Mouse (Mus musculus) liver, embryonic 14.5 days (tissue): Measurements from ENCODE around the gene Hist1h2bn. TPM values are rescaled to one million over a fixed set of nuclear protein-coding genes. Genes with fewer than 3 reads are reported as not detected.
A peak's percentile ranks its signal among the peaks of the same experiment; 100 is the strongest.
"Not testable (repeated sequence)": the region's sequence is repeated elsewhere in the genome, so short reads cannot be mapped to it uniquely, and the experiment has no call there.

ENCODE experiments used
- ATAC-seq: fragments of 200-750 bp; cut with Nextera tagmentation; 2 replicates; pipeline ENCODE4 v1.8.0; 2017; ENCODE audit warnings: moderate number of reproducible peaks, mild to moderate bottlenecking, moderate library complexity; ENCODE audit not compliant: insufficient read depth
- DNase-seq, 3 experiments: peaks; one replicate each; pipeline ENCODE4 v3.0.0-alpha.2; 2012 to 2013; ENCODE audit warnings: low read depth in 3 of 3, low spot score in 3 of 3
- H3K27ac ChIP-seq: fragments of 300-500 bp; sonication (generic); 2 replicates; pipeline ENCODE4 v1.5.1; 2014; ENCODE audit warnings: moderate library complexity, mild to moderate bottlenecking, control low read depth, inconsistent platforms
- H3K27me3 ChIP-seq: fragments of 300-500 bp; sonication (generic); 2 replicates; pipeline ENCODE4 v1.6.1; 2014; ENCODE audit warnings: mild to moderate bottlenecking, low read length, moderate library complexity; ENCODE audit not compliant: control insufficient read depth, insufficient read depth
- H3K36me3 ChIP-seq: fragments of 300-500 bp; sonication (generic); replicated peaks from 2 replicates; pipeline ENCODE4 v1.6.1; 2014; ENCODE audit warnings: low read depth; ENCODE audit not compliant: control insufficient read depth, insufficient read depth
- H3K4me1 ChIP-seq, 2 experiments: fragments of 200-500 bp in 1 of 2; fragments of 300-500 bp in 1 of 2; sonication (generic) in 1 of 2; replicated peaks; 2 replicates each; pipeline ENCODE4 v1.6.1; 2012 to 2014; ENCODE audit warnings: antibody characterized with exemption in 1 of 2, inconsistent platforms in 1 of 2, low read length in 1 of 2; ENCODE audit not compliant: control insufficient read depth in 2 of 2, insufficient read depth in 2 of 2
- H3K4me2 ChIP-seq: fragments of 300-500 bp; sonication (generic); 2 replicates; pipeline ENCODE4 v1.6.1; 2014; ENCODE audit warnings: low read depth, mild to moderate bottlenecking, control low read depth, moderate library complexity
- H3K4me3 ChIP-seq, 2 experiments: fragments of 200-500 bp in 1 of 2; fragments of 300-500 bp in 1 of 2; sonication (generic) in 1 of 2; 2 replicates each; pipeline ENCODE4 v1.5.1; 2012 to 2014; ENCODE audit warnings: low read depth in 2 of 2, low read length in 2 of 2, mild to moderate bottlenecking in 2 of 2, control low read depth in 1 of 2, inconsistent platforms in 1 of 2, moderate library complexity in 1 of 2; ENCODE audit not compliant: insufficient read depth in 1 of 2
- H3K9ac ChIP-seq: fragments of 300-500 bp; sonication (generic); replicated peaks from 2 replicates; pipeline ENCODE4 v1.6.1; 2014; ENCODE audit warnings: mild to moderate bottlenecking, control low read depth, moderate library complexity
- H3K9me3 ChIP-seq: fragments of 300-500 bp; sonication (generic); 2 replicates; pipeline ENCODE4 v1.6.1; 2016; ENCODE audit warnings: low read length, mixed read lengths; ENCODE audit not compliant: control insufficient read depth
- CTCF ChIP-seq: IDR thresholded peaks from 2 replicates; pipeline ENCODE4 v1.5.1; 2016; ENCODE audit warnings: antibody characterized with exemption, low read depth, control low read depth
- EP300 ChIP-seq: IDR thresholded peaks from 2 replicates; pipeline ENCODE4 v1.6.1; 2016; ENCODE audit warnings: antibody characterized with exemption, low read depth
- WGBS: fragments of 180-500 bp; shearing (Covaris S2); extraction: QIAGEN DNeasy Blood & Tissue Kit; methylation state at CpG from one replicate; pipeline ENCODE4 v1.1.7; 2014; ENCODE audit not compliant: insufficient replicate concordance; 5-methylcytosine and 5-hydroxymethylcytosine counted together
- polyA plus RNA-seq, 2 experiments: library from polyadenylated mRNA; depleted of rRNA in 1 of 2; stranded (reverse) in 1 of 2; unstranded in 1 of 2; fragments of >200 nt; fragmentation: Nextera tagmentation in 1 of 2; extraction: Ambion mirVana in 1 of 2; gene quantifications; 2 replicates each; pipeline versions ENCODE4 v1.2.1 to v1.2.3; 2012 to 2014

The Hist1h2bn gene
- polyA plus RNA-seq, 2 experiments: 5.4 to 25.2 TPM

DNA sequence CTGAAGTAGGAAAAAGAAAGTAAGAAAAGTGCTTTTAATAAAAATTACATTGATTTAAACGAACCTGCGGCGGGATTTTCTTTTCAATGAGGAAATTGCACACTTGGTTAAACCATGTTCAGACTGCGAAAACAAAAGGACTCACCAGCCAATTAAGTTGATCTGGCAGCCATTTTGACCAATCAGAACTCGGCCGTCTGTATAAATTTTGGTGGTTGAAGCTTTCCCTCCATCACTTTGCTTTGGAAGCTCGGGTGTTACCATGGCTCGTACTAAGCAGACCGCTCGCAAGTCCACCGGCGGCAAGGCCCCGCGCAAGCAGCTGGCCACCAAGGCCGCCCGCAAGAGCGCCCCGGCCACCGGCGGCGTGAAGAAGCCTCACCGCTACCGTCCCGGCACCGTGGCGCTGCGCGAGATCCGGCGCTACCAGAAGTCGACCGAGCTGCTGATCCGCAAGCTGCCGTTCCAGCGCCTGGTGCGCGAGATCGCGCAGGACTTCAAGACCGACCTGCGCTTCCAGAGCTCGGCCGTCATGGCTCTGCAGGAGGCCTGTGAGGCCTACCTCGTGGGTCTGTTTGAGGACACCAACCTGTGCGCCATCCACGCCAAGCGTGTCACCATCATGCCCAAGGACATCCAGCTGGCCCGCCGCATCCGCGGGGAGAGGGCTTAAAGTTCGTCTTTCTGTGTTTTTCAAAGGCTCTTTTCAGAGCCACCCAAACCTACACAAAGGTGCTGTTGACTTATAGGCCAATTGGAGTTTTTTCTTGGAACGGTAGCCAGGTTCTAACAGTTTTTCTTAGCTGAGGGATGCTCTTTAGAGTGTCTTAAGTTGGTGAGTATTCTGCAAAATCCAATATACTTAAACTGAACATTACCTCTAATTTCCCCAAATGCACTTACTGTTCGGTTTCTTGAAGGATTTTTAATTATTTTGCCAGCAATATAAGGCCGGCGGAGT, 36.2 kb upstream of the Hist1h2bn start, which contains the start of gene Hist1h3h:
Gene Hist1h3h, plus strand, starts transcription at position 263 of the 961 bp plus-strand sequence.
- Histone ChIP-seq H3K9ac (peak within 1 kb of the TSS; percentile 98), H3K4me3 (peak within 1 kb of the TSS; percentile 67 to 69), H3K27ac (peak within 1 kb of the TSS; percentile 99), H3K4me1 (peaks cover 16 to 28% of the 10 kb centered on the region in 2 experiments), H3K4me2 (peak within 1 kb of the TSS; percentile 99)
- H3K27me3 ChIP-seq, H3K36me3 ChIP-seq, H3K9me3 ChIP-seq: not testable (repeated sequence)
- ATAC-seq (peak; percentile 21), DNase-seq (peak; percentile 90 to 92 (median 92))
- TF ChIP-seq EP300: peak; percentile 61
- WGBS: under 1% methylated on average over 27 of the region's 56 CpGs

DNA sequence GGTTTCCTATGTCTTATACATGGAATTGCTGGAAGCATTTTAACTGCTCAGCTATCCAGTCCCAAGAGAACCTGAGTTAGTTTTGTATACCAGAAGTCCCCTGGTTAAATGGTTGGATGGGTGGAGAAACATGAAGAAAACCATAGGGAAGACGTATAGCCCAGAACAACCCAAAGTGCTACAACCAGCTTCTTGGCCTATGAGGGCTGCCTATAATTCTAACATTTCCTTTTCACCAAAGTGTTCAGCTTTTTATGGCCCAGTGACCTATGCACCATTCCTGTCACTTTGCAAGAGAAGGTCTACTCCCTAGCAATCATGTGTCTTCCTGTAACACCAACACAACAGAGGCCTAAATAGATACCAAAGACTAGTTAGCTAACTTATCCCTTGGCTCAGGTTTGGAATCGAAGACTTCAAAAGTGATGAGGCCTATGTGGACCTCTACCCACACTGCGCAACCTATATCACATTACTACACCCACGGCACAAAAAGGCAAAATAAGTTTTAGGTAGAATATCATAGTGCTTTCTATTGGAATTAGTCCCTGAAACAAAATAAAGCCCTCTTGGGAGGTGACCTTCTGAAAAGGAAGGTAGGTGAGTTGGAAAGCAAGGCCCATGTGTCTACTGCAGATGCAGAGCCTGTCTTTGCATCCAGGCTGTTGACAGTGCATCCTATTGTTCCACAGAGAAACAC, 35.4 kb upstream of the Hist1h2bn start:
- Histone ChIP-seq H3K27me3 (no peaks in the 10 kb centered on the region), H3K4me1 (peaks cover 17 to 29% of the 10 kb centered on the region in 2 experiments), H3K4me2 (peak overlapping the region; percentile 80), H3K27ac (peak overlapping the region; percentile 97), H3K36me3 (no peaks in the 10 kb centered on the region), H3K9ac (peak overlapping the region; percentile 98), H3K9me3 (no peaks in the 10 kb centered on the region), H3K4me3 (peak overlapping the region; percentile 52 to 54)
- WGBS: 44% methylated on average over 4 of the region's 4 CpGs
- TF ChIP-seq CTCF: no peak
- TF ChIP-seq EP300: peak; percentile 4; the same call in 1 of the 2 replicates
- peak in 1 of 3 experiments; percentile 62 for DNase-seq
- no peak for ATAC-seq

DNA sequence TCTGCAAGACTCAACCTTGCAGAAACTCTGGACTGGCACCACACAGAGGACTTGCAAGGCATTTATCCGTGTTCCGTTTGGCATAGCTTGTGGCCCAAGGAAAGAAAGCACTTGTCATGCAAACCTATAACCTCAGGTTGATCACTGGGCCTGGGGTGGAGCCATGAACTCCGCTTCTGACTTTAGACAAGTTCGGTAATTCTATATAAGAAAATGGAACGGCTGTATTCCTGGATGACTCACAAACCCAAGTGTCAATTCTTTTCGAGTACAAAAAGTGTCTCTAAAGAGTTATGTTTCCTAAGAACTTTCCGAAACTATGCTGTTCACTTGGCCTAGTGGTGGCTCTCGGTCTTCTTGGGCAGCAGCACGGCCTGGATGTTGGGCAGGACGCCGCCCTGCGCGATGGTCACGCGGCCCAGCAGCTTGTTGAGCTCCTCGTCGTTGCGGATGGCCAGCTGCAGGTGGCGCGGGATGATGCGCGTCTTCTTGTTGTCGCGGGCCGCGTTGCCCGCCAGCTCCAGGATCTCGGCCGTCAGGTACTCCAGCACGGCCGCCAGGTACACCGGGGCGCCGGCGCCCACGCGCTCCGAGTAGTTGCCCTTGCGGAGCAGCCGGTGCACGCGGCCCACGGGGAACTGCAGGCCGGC, 32.7 kb upstream of the Hist1h2bn start:
- peak overlapping the region; percentile 95 for H3K9ac ChIP-seq
- not testable (repeated sequence) for DNase-seq

DNA sequence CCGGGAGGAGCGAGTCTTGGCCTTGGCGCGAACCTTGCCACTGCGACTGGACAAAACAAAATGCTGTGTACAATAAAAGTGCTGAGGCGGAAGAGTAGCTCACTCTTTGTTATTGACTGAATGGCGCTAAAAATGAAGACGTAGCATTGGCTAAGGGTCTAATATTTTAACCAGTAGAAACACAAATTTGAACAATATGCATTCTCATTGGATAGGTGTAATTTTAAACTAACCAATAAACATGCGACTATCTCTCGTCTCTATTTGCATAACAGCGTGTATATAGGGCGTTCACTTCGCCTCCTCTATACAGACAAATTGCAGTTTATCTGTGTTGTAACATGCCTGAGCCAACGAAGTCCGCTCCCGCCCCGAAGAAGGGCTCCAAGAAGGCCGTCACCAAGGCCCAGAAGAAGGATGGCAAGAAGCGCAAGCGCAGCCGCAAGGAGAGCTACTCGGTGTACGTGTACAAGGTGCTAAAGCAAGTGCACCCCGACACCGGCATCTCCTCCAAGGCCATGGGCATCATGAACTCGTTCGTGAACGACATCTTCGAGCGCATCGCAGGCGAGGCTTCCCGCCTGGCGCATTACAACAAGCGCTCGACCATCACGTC, 32.1 kb upstream of the Hist1h2bn start, which contains the start of gene Hist1h2bm:
Gene Hist1h2bm, plus strand, starts transcription at position 288 of the 616 bp plus-strand sequence.
- not testable (repeated sequence) for H3K27me3 ChIP-seq, H3K36me3 ChIP-seq, H3K9me3 ChIP-seq
- Histone ChIP-seq H3K9ac (peak within 1 kb of the TSS; percentile 95), H3K4me3 (peak within 1 kb of the TSS; percentile 55 to 57), H3K4me2 (peak within 1 kb of the TSS; percentile 80), H3K27ac (peak within 1 kb of the TSS; percentile 98), H3K4me1 (peaks cover 11 to 17% of the 10 kb centered on the region in 2 experiments)
- TF ChIP-seq EP300: peak; percentile 71
- DNase-seq: peak; percentile 86 to 94 (median 91)
- WGBS: under 1% methylated on average over 31 of the region's 37 CpGs
- peak; percentile 88 for ATAC-seq

More for the DNA sequence above, 32.7 kb upstream of the Hist1h2bn start:
- H3K27me3 ChIP-seq, H3K9me3 ChIP-seq, H3K36me3 ChIP-seq: not testable (repeated sequence)
- H3K4me1 ChIP-seq: peaks cover 11 to 18% of the 10 kb centered on the region in 2 experiments
- H3K4me2 ChIP-seq: peak overlapping the region; percentile 80
- under 1% methylated on average over 20 of the region's 44 CpGs for WGBS
- peak overlapping the region; percentile 98 for H3K27ac ChIP-seq
- peak; percentile 9; the same call in 1 of the 2 replicates for ATAC-seq
- peak overlapping the region; percentile 52 to 55 for H3K4me3 ChIP-seq
